Mouse (Mus musculus): ENCODE results near the gene Bicral.

Bicral gene

DNA sequence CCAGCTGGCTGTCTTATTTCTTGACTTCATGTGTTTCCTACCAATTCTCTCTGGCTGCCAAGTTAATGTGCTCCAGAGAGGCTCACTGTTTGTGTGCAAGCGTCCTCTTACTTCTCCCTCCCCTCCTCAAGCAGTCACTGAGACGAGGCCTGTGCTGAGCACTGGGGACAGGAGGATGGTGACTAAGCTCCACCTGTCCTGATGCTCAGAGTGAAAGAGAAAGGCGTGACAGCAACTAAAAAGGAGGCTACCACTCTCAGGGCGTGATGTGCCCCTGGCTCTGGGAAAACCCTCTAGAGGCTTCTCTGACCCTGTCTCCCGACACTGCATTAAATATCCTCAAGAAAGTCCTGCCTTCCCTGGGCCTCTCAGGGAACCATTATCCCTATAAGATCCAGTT lies 109.0 kb downstream of the Bicral start:
- no peak for DNase-seq
